Mouse (Mus musculus) stomach, embryonic 16.5 days (tissue): Measurements from ENCODE around the gene Rwdd3. TPM values are rescaled to one million over a fixed set of nuclear protein-coding genes. Genes with fewer than 3 reads are reported as not detected.

Experiments
- ATAC-seq: fragments of 200-750 bp; cut with Nextera tagmentation; 2 replicates; pipeline ENCODE4 v1.8.0; 2017; ENCODE audit warnings: moderate number of reproducible peaks, moderate TSS enrichment; ENCODE audit not compliant: insufficient read depth, low FRiP score
- H3K27ac ChIP-seq: fragments of 300-500 bp; sonication (generic); 2 replicates; pipeline ENCODE4 v1.5.1; 2014; ENCODE audit warnings: low read length
- H3K27me3 ChIP-seq: fragments of 300-500 bp; sonication (generic); 2 replicates; pipeline ENCODE4 v1.6.1; 2014; ENCODE audit warnings: low read length, control low read depth, mixed read lengths; ENCODE audit not compliant: control insufficient read depth, insufficient read depth
- H3K36me3 ChIP-seq: fragments of 300-500 bp; sonication (generic); 2 replicates; pipeline ENCODE4 v1.6.1; 2014; ENCODE audit warnings: low read length; ENCODE audit not compliant: control insufficient read depth, insufficient read depth
- H3K4me1 ChIP-seq: fragments of 300-500 bp; sonication (generic); 2 replicates; pipeline ENCODE4 v1.6.1; 2014; ENCODE audit warnings: low read length, control low read depth, mixed read lengths; ENCODE audit not compliant: control insufficient read depth, insufficient read depth
- H3K4me2 ChIP-seq: fragments of 300-500 bp; sonication (generic); 2 replicates; pipeline ENCODE4 v1.6.1; 2014; ENCODE audit warnings: low read depth, low read length, mixed read lengths
- H3K4me3 ChIP-seq: fragments of 300-500 bp; sonication (generic); replicated peaks from 2 replicates; pipeline ENCODE4 v1.5.1; 2014; ENCODE audit warnings: mild to moderate bottlenecking, low read length
- H3K9ac ChIP-seq: fragments of 300-500 bp; sonication (generic); 2 replicates; pipeline ENCODE4 v1.6.1; 2014; ENCODE audit warnings: low read length
- H3K9me3 ChIP-seq: fragments of 300-500 bp; sonication (generic); replicated peaks from 2 replicates; pipeline ENCODE4 v1.6.1; 2016; ENCODE audit warnings: low read length, control low read depth; ENCODE audit not compliant: control insufficient read depth
- WGBS: fragments of 180-500 bp; shearing (Covaris S2); extraction: QIAGEN DNeasy Blood & Tissue Kit; methylation state at CpG from one replicate; pipeline ENCODE4 v1.1.7; 2014; 5-methylcytosine and 5-hydroxymethylcytosine counted together
- polyA plus RNA-seq: library from polyadenylated mRNA; unstranded; fragments of >200 nt; fragmentation: Nextera tagmentation; extraction: Ambion mirVana; gene quantifications from 2 replicates; pipeline ENCODE4 v1.2.1, GENCODE M21; 2015

Rwdd3 gene
- polyA plus RNA-seq, 1 experiment from 2014 or later: 5.9 TPM

DNA sequence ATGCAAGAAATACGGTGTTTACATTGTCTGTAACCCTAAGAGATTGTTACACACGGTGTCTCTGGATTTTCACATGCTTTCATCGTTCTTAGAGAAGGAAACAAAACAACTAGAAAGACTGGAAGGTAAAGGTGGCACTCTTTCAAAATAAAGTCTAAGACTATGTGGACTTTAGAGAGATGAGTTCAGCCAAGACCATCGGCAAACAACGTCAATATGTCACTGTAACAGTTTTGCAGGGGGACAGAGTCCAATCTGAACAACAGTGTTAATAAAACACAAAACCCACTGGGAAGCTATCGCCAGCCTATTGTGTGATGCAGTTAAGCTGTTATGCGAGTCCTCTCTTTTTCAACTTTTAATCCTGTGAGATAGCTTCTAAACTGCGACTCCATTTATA is 2.9 kb downstream of the Rwdd3 start:
- Histone ChIP-seq H3K27ac (no peak overlapping the region), H3K4me2 (no peak overlapping the region), H3K9me3 (no peaks in the 10 kb centered on the region), H3K4me1 (peaks cover 3% of the 10 kb centered on the region; the same call in 1 of the 2 replicates), H3K27me3 (no peaks in the 10 kb centered on the region), H3K4me3 (no peak overlapping the region), H3K9ac (no peak overlapping the region), H3K36me3 (no peaks in the 10 kb centered on the region)
- no peak for ATAC-seq
- 80% methylated on average over 8 of the region's 8 CpGs for WGBS

- Histone ChIP-seq H3K4me2 (no peak overlapping the region), H3K4me3 (no peak overlapping the region), H3K27ac (no peak overlapping the region), H3K9me3 (no peaks in the 10 kb centered on the region), H3K27me3 (no peaks in the 10 kb centered on the region), H3K4me1 (no peaks in the 10 kb centered on the region), H3K36me3 (no peaks in the 10 kb centered on the region), H3K9ac (no peak overlapping the region)
- 48% methylated on average over 7 of the region's 7 CpGs for WGBS
- ATAC-seq: no peak
These were observed 8.2 kb downstream of the Rwdd3 start for GRCm38 (mm10) chr3:121163271-121163819.

- WGBS: 50% methylated on average over 2 of the region's 2 CpGs
- ATAC-seq: no peak
- H3K27ac ChIP-seq: no peak overlapping the region
- H3K4me3 ChIP-seq: no peak overlapping the region
- no peak overlapping the region for H3K4me2 ChIP-seq
- H3K27me3 ChIP-seq: no peaks in the 10 kb centered on the region
- H3K9ac ChIP-seq: no peak overlapping the region
- H3K4me1 ChIP-seq: no peaks in the 10 kb centered on the region
- no peaks in the 10 kb centered on the region for H3K36me3 ChIP-seq
- H3K9me3 ChIP-seq: no peaks in the 10 kb centered on the region
These were observed 9.8 kb downstream of the Rwdd3 start for GRCm38 (mm10) chr3:121161661-121162060.

DNA sequence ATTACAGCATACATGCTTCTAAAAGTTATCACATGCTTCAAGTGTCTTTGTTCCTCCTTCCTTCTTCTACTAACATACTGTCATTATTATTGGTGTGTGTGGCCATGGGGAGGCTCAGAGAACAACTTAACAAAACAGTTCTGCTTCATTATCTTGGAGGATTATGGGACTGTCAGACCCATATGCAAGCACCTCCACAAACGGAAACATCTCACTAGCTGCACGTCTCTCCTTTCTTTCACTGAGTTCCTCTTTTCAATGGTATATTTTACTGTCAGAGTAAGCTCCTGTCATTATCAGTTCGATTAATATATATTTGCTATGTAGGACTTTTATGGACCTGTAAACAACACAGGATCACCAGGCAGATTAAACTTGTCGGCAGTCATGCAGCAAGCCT is 11.1 kb downstream of the Rwdd3 start:
- ATAC-seq: no peak
- H3K27me3 ChIP-seq: no peaks in the 10 kb centered on the region
- WGBS: 34% methylated on average over 4 of the region's 4 CpGs

GRCm38 (mm10) chr3:121159566-121159965 is 11.9 kb downstream of the Rwdd3 start:
- no peaks in the 10 kb centered on the region for H3K36me3 ChIP-seq
- no peaks in the 10 kb centered on the region for H3K9me3 ChIP-seq
- 73% methylated on average over 10 of the region's 10 CpGs for WGBS
- H3K27me3 ChIP-seq: no peaks in the 10 kb centered on the region
- H3K4me1 ChIP-seq: no peaks in the 10 kb centered on the region
- H3K4me3 ChIP-seq: no peak overlapping the region
- H3K9ac ChIP-seq: no peak overlapping the region
- no peak overlapping the region for H3K4me2 ChIP-seq
- ATAC-seq: no peak
- H3K27ac ChIP-seq: no peak overlapping the region

More for the DNA sequence above, 11.1 kb downstream of the Rwdd3 start:
- no peaks in the 10 kb centered on the region for H3K4me1 ChIP-seq
- no peak overlapping the region for H3K27ac ChIP-seq
- H3K4me3 ChIP-seq: no peak overlapping the region
- H3K4me2 ChIP-seq: no peak overlapping the region
- no peaks in the 10 kb centered on the region for H3K36me3 ChIP-seq
- no peaks in the 10 kb centered on the region for H3K9me3 ChIP-seq
- no peak overlapping the region for H3K9ac ChIP-seq

DNA sequence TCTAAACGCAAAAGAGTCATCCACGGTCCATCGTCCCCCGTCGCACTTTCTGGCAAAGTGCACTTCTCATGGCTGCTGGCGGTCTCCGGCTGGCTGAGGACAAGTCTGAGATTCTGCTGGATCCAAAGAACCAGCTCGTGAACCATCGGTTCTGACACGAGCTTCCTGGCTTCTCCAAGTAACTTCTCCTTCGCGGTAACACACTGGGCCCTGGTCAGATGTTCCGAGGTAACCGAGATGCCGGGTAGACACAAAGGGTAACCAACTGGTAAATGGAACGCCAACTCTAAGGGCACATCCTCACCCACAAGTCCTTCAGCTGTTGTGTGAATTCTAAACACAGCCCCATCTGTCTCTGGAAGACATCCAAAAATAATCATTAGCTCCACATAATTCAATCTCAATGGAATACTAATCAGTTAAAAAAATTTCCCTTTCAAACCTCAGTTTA is 12.6 kb downstream of the Rwdd3 start:
- Histone ChIP-seq H3K4me1 (no peaks in the 10 kb centered on the region), H3K27ac (no peak overlapping the region), H3K9ac (no peak overlapping the region), H3K27me3 (no peaks in the 10 kb centered on the region), H3K9me3 (no peaks in the 10 kb centered on the region), H3K4me3 (no peak overlapping the region), H3K36me3 (no peaks in the 10 kb centered on the region), H3K4me2 (no peak overlapping the region)
- WGBS: 84% methylated on average over 16 of the region's 16 CpGs
- no peak for ATAC-seq

GRCm38 (mm10) chr3:121157546-121158330 is 13.8 kb downstream of the Rwdd3 start:
- Histone ChIP-seq H3K4me1 (no peaks in the 10 kb centered on the region), H3K9ac (no peak overlapping the region), H3K4me3 (no peak overlapping the region), H3K9me3 (no peaks in the 10 kb centered on the region), H3K4me2 (no peak overlapping the region), H3K27ac (no peak overlapping the region), H3K36me3 (no peaks in the 10 kb centered on the region), H3K27me3 (no peaks in the 10 kb centered on the region)
- no peak for ATAC-seq
- WGBS: 74% methylated on average over 10 of the region's 10 CpGs

- Histone ChIP-seq H3K9ac (no peak overlapping the region), H3K4me3 (no peak overlapping the region), H3K9me3 (no peaks in the 10 kb centered on the region), H3K4me1 (no peaks in the 10 kb centered on the region), H3K27me3 (no peaks in the 10 kb centered on the region), H3K27ac (no peak overlapping the region), H3K4me2 (no peak overlapping the region), H3K36me3 (no peaks in the 10 kb centered on the region)
- 72% methylated on average over 11 of the region's 11 CpGs for WGBS
- no peak for ATAC-seq
These were observed 14.9 kb downstream of the Rwdd3 start for GRCm38 (mm10) chr3:121156451-121157186.

GRCm38 (mm10) chr3:121156043-121156442 is 15.5 kb downstream of the Rwdd3 start:
- Histone ChIP-seq H3K27me3 (no peaks in the 10 kb centered on the region), H3K27ac (no peak overlapping the region), H3K4me3 (no peak overlapping the region), H3K9me3 (no peaks in the 10 kb centered on the region), H3K9ac (no peak overlapping the region), H3K36me3 (no peaks in the 10 kb centered on the region), H3K4me2 (no peak overlapping the region), H3K4me1 (no peaks in the 10 kb centered on the region)
- WGBS: 54% methylated on average over 7 of the region's 7 CpGs
- ATAC-seq: no peak
